ENCODE assay signal across 10 mouse cellular contexts in the genomic region with DNA sequence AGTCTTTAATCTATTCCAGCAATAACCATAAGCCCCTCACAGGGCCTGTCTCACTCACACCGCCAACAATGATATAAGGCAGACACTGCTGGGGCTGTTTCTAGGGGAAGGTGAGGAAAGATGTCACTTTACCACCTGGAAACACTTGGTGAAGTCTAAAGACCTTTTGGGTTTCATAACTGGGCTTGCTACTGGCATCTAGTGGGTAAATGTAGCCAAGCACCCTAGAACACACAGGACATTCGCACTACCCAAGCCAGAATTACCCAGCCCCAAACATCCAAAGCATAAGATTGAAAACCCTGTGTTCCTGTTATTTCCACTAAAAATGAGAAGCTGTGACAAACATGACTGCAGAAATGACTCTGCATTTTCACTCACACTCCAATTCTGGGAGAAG. TPM values are rescaled to one million over a fixed set of nuclear protein-coding genes. Genes with fewer than 3 reads are reported as not detected.
DNase-seq lines count a peak whose midpoint lies in the region; ATAC-seq and TF ChIP-seq lines count a peak whose summit lies in the region.
"Had no signal": no experiment of that assay in that cellular context is flagged by ENCODE, and none has a peak within 500 bp of the region (broad histone marks: within the 10 kb centered on the region; RNA-seq: fewer than 3 reads in every experiment).

No protein-coding gene starts in this region.

- H3K9ac ChIP-seq in hindbrain, postnatal 0 days (replicated peaks; ENCODE audit: low read length), result no peak overlapping the region
- H3K9ac ChIP-seq in hindbrain, embryonic 11.5 days (ENCODE audit: low read depth, low read length), result no peak overlapping the region
- no peak overlapping the region for H3K9ac ChIP-seq in midbrain, embryonic 15.5 days
- H3K9ac ChIP-seq in midbrain, embryonic 16.5 days (ENCODE audit: low read depth, low read length), result no peak overlapping the region

- H3K4me3 ChIP-seq in hindbrain, postnatal 0 days (ENCODE audit: low read length), result no peak overlapping the region
- H3K4me3 ChIP-seq in hindbrain, embryonic 11.5 days (ENCODE audit: low read depth, low read length), result no peak overlapping the region
- no peak overlapping the region for H3K4me3 ChIP-seq in midbrain, embryonic 15.5 days
- H3K4me3 ChIP-seq in midbrain, embryonic 16.5 days (ENCODE audit: low read depth, low read length), result no peak overlapping the region

- peak; percentile 78 for TF ChIP-seq CTCF in hindbrain, postnatal 0 days (IDR thresholded peaks at IDR 0.05; ENCODE audit: low read depth)

- no peaks in the 10 kb centered on the region for H3K27me3 ChIP-seq in hindbrain, postnatal 0 days (ENCODE audit: insufficient read depth, low read length)
- no peaks in the 10 kb centered on the region for H3K27me3 ChIP-seq in hindbrain, embryonic 11.5 days (ENCODE audit: control insufficient read depth, insufficient read depth, low read length)
- 0 out of 2 replicates have a peak, but pooled peaks cover 2% of the 10 kb centered on the region for H3K27me3 ChIP-seq in midbrain, embryonic 15.5 days (replicated peaks)
- H3K27me3 ChIP-seq in midbrain, embryonic 16.5 days (ENCODE audit: control insufficient read depth, insufficient read depth, low read depth, low read length), result no peaks in the 10 kb centered on the region

- ATAC-seq in hindbrain, postnatal 0 days, result 0 out of 2 replicates have a peak, but pooled peaks have one; percentile 51
- ATAC-seq in hindbrain, embryonic 11.5 days (ENCODE audit: low FRiP score), result no peak
- ATAC-seq in midbrain, embryonic 15.5 days (replicated peaks), result peak; percentile 24; the same call in 1 of the 2 replicates
- no peak for ATAC-seq in midbrain, embryonic 16.5 days

- intact Hi-C loops in left cerebral cortex, postnatal 4 days (cut with DNase I), result loop anchor here (10.0 kb wide), 1 partner anchor 1710 kb away; no protein-coding TSS in a partner anchor

- no peaks in the 10 kb centered on the region for H3K9me3 ChIP-seq in hindbrain, postnatal 0 days (ENCODE audit: low read length)
- no peaks in the 10 kb centered on the region for H3K9me3 ChIP-seq in hindbrain, embryonic 11.5 days (ENCODE audit: control insufficient read depth, low read length)
- no peaks in the 10 kb centered on the region for H3K9me3 ChIP-seq in midbrain, embryonic 15.5 days
- H3K9me3 ChIP-seq in midbrain, embryonic 16.5 days (replicated peaks; ENCODE audit: control insufficient read depth, low read length, poor library complexity, severe bottlenecking), result peaks cover 2% of the 10 kb centered on the region; the same call in 1 of the 2 replicates

- peak; percentile 20 to 36 for DNase-seq in cerebellum, adult 18-20 months
- no peak for DNase-seq in cerebellum, adult 11-12 months
- DNase-seq in hindbrain, postnatal 0 days (ENCODE audit: low spot score), result peak; percentile 78
- DNase-seq in hindbrain, embryonic 11.5 days (ENCODE audit: low spot score), result no peak
- peak; percentile 19 for DNase-seq in left cerebral cortex, postnatal 4 days
- DNase-seq in thymus, postnatal 10 days (ENCODE audit: low spot score in 2 of 2), result no peak
- DNase-seq: layer of hippocampus, postnatal 36 days had no signal

- no peak overlapping the region for H3K4me2 ChIP-seq in hindbrain, postnatal 0 days (ENCODE audit: low read depth, low read length)
- H3K4me2 ChIP-seq in hindbrain, embryonic 11.5 days (replicated peaks; ENCODE audit: low read depth, low read length), result no peak overlapping the region
- H3K4me2 ChIP-seq in midbrain, embryonic 15.5 days, result no peak overlapping the region
- no peak overlapping the region for H3K4me2 ChIP-seq in midbrain, embryonic 16.5 days (ENCODE audit: low read length)

- WGBS in hindbrain, postnatal 0 days, result 44% methylated on average over 2 of the region's 2 CpGs
- 74% methylated on average over 2 of the region's 2 CpGs for WGBS in hindbrain, embryonic 11.5 days
- 66% methylated on average over 2 of the region's 2 CpGs for WGBS in midbrain, embryonic 15.5 days
- 52% methylated on average over 2 of the region's 2 CpGs for WGBS in midbrain, embryonic 16.5 days

- no peak overlapping the region for H3K27ac ChIP-seq in hindbrain, postnatal 0 days
- H3K27ac ChIP-seq in hindbrain, embryonic 11.5 days (ENCODE audit: low read depth, low read length), result no peak overlapping the region
- no peak overlapping the region for H3K27ac ChIP-seq in midbrain, embryonic 15.5 days
- no peak overlapping the region for H3K27ac ChIP-seq in midbrain, embryonic 16.5 days (ENCODE audit: low read length)

- no peaks in the 10 kb centered on the region for H3K36me3 ChIP-seq in hindbrain, postnatal 0 days (ENCODE audit: insufficient read depth, low read length)
- no peaks in the 10 kb centered on the region for H3K36me3 ChIP-seq in hindbrain, embryonic 11.5 days (ENCODE audit: control insufficient read depth, insufficient read depth, low read length)
- no peaks in the 10 kb centered on the region for H3K36me3 ChIP-seq in midbrain, embryonic 15.5 days (replicated peaks)
- no peaks in the 10 kb centered on the region for H3K36me3 ChIP-seq in midbrain, embryonic 16.5 days (ENCODE audit: control insufficient read depth, insufficient read depth, low read length)

- no peaks in the 10 kb centered on the region for H3K4me1 ChIP-seq in hindbrain, postnatal 0 days (ENCODE audit: insufficient read depth, low read length)
- no peaks in the 10 kb centered on the region for H3K4me1 ChIP-seq in hindbrain, embryonic 11.5 days (replicated peaks; ENCODE audit: control insufficient read depth, insufficient read depth, low read length)
- H3K4me1 ChIP-seq in midbrain, embryonic 15.5 days, result no peaks in the 10 kb centered on the region
- no peaks in the 10 kb centered on the region for H3K4me1 ChIP-seq in midbrain, embryonic 16.5 days (ENCODE audit: control insufficient read depth, insufficient read depth, low read length)

RNA-seq across cellular contexts. Expression of a gene that starts 16.8 kb away (rescaled TPM):
- total RNA-seq in hindbrain, postnatal 0 days (2014; rRNA removed), result 87.2 and 99.4 TPM in 2 replicates
- 124 and 135 TPM in 2 replicates for polyA plus RNA-seq in hindbrain, postnatal 0 days (2015; fragmentation: Nextera tagmentation; extraction: Ambion mirVana)
- 265 and 280 TPM in 2 replicates for polyA plus RNA-seq in hindbrain, embryonic 11.5 days (2014; fragmentation: Nextera tagmentation; extraction: Ambion mirVana)
- 141 and 142 TPM in 2 replicates for polyA plus RNA-seq in midbrain, embryonic 15.5 days (2015; fragmentation: Nextera tagmentation; extraction: Ambion mirVana)
- 118 and 137 TPM in 2 replicates for polyA plus RNA-seq in midbrain, embryonic 16.5 days (2015; fragmentation: Nextera tagmentation; extraction: Ambion mirVana)
- total RNA-seq in left cerebral cortex, postnatal 4 days (2021), result 100 to 1,000 TPM; 154 to 158 TPM

RNA-seq across cellular contexts. Expression of a gene that starts 28.8 kb away (rescaled TPM):
- total RNA-seq in hindbrain, postnatal 0 days (2014; rRNA removed), result 10.9 and 38.4 TPM in 2 replicates
- 7.5 and 8.1 TPM in 2 replicates for polyA plus RNA-seq in hindbrain, postnatal 0 days (2015; fragmentation: Nextera tagmentation; extraction: Ambion mirVana)
- polyA plus RNA-seq in hindbrain, embryonic 11.5 days (2014; fragmentation: Nextera tagmentation; extraction: Ambion mirVana), result 0.13 and 0.45 TPM in 2 replicates
- polyA plus RNA-seq in midbrain, embryonic 15.5 days (2015; fragmentation: Nextera tagmentation; extraction: Ambion mirVana), result 3.9 and 4.4 TPM in 2 replicates
- 4.6 and 8.3 TPM in 2 replicates for polyA plus RNA-seq in midbrain, embryonic 16.5 days (2015; fragmentation: Nextera tagmentation; extraction: Ambion mirVana)
- total RNA-seq in left cerebral cortex, postnatal 4 days (2021), result 10 to 100 TPM; 26.4 to 31.4 TPM
- total RNA-seq: heart, postnatal 25 days had no signal

Comparison
In these comparisons a context has a peak if more than half of its experiments do, and no peak if none do; other contexts are left out.
1. DNase-seq: peak in cerebellum, adult 18-20 months (2 of 2), hindbrain, postnatal 0 days (single experiment) and left cerebral cortex, postnatal 4 days (single experiment); none in cerebellum, adult 11-12 months (single experiment), hindbrain, embryonic 11.5 days (single experiment) and thymus, postnatal 10 days (0 of 2).
2. ATAC-seq: peak in hindbrain, postnatal 0 days (single experiment) and midbrain, embryonic 15.5 days (single experiment); none in hindbrain, embryonic 11.5 days (single experiment) and midbrain, embryonic 16.5 days (single experiment).